Mouse (Mus musculus) heart, postnatal 0 days (tissue): ENCODE measurements at regions not wholly inside any gene's neighbourhood (a gene's known extent, or its start where the extent isn't known, plus 50 kb on each side); places are given as distances from the start of the nearest gene placed in this dataset.

ENCODE experiments used
- CTCF ChIP-seq: IDR thresholded peaks from 2 replicates; pipeline ENCODE4 v1.5.1; 2016; ENCODE audit warnings: antibody characterized with exemption, control low read depth, low read depth
- EP300 ChIP-seq: IDR thresholded peaks from 2 replicates; pipeline ENCODE4 v1.6.1; 2016; ENCODE audit warnings: antibody characterized with exemption, low read depth

DNA sequence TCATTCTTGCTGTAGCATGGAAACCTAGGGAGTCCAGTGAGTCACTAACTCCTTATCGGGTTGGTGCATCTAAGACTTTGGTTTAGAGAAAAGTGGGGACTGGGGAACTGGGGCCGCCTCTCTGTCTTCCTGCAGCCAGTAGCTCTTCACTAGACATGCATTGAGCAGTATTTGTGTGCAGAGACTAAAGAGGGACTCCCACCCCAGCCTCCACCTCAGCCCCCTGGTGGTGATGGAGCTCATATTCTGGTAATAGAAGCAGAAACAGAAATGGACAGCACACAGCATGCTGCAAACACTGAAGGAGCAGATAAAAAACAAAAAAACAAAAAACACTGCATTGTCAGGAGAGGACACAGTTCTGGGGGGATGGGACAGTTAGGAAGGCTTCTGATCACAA is 73.3 kb upstream of the Mgme1 start:
- TF ChIP-seq CTCF: peak; percentile 54
- TF ChIP-seq EP300: no peak
